Mouse (Mus musculus) testis, adult 2 months (tissue): ENCODE results near the gene Marc2.

ENCODE experiments used
- CTCF ChIP-seq: fragments of 200-500 bp; IDR thresholded peaks from 2 replicates; pipeline ENCODE4 v1.5.1; 2012; ENCODE audit warnings: low read depth, mild to moderate bottlenecking, inconsistent platforms, low read length, moderate library complexity; ENCODE audit not compliant: control insufficient read depth, insufficient read depth, insufficient replicate concordance
- POLR2A ChIP-seq: fragments of 200-500 bp; IDR thresholded peaks from 2 replicates; pipeline ENCODE4 v1.6.1; 2012; ENCODE audit warnings: low read depth, mild to moderate bottlenecking, inconsistent platforms, low read length, moderate library complexity; ENCODE audit not compliant: control insufficient read depth

- TF ChIP-seq CTCF (no peak), POLR2A (no peak)
These were observed 15.3 kb upstream of the Marc2 start for GRCm38 (mm10) chr1:184861551-184861950.
